Mouse (Mus musculus) bone marrow macrophage, adult 2 months (primary cell): Measurements from ENCODE around the gene Hes5. TPM values are rescaled to one million over a fixed set of nuclear protein-coding genes. Genes with fewer than 3 reads are reported as not detected.

ENCODE experiments used
- H3K27ac ChIP-seq: 2 replicates; pipeline ENCODE4 v1.5.1; 2012; ENCODE audit warnings: low read depth, low read length; ENCODE audit not compliant: insufficient read depth
- H3K4me1 ChIP-seq: 2 replicates; pipeline ENCODE4 v1.6.1; 2012; ENCODE audit warnings: low read length; ENCODE audit not compliant: control insufficient read depth, insufficient read depth
- H3K4me3 ChIP-seq: 2 replicates; pipeline ENCODE4 v1.5.1; 2012; ENCODE audit warnings: mild to moderate bottlenecking, low read length, moderate library complexity; ENCODE audit not compliant: insufficient read depth
- CTCF ChIP-seq: IDR thresholded peaks from 2 replicates; pipeline ENCODE4 v1.5.1; 2012; ENCODE audit warnings: low read depth, mild to moderate bottlenecking, low read length, moderate library complexity
- POLR2A ChIP-seq: IDR thresholded peaks from 2 replicates; pipeline ENCODE4 v1.6.1; 2012; ENCODE audit warnings: mild to moderate bottlenecking, low read depth, low read length, borderline replicate concordance
- polyA plus RNA-seq: library from polyadenylated mRNA; stranded (reverse); fragments of >200 nt; gene quantifications from 2 replicates; pipeline ENCODE4 v1.2.4, GENCODE M21; 2012; ENCODE audit not compliant: missing spikeins, insufficient read depth, insufficient read length

Gene Hes5
- polyA plus RNA-seq, 1 experiment = not detected

DNA sequence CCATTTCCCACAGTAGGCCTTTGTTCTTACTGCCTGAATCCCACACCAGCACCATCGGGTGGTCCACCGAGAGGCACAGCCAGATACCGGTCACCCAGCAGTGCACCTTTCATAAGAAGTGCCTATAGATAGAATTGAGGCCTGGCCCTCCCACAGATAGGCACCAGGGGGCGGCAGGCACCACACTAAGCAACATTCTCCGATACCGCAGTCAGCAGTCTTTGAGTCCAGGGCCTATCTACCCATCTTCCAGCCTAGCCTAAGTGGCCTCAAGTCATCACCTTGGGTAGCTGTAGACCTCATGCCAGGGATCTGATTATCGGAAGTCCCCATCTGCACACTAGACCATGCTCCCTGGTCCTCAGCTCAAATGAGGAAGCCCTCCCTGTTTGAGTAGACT, 20.8 kb downstream of the Hes5 start:
- TF ChIP-seq POLR2A = no peak
- TF ChIP-seq CTCF = peak; percentile 64; the same call in 1 of the 2 replicates
- no peak overlapping the region for H3K4me3 ChIP-seq
- H3K4me1 ChIP-seq = no peaks in the 10 kb centered on the region
- no peak overlapping the region for H3K27ac ChIP-seq

DNA sequence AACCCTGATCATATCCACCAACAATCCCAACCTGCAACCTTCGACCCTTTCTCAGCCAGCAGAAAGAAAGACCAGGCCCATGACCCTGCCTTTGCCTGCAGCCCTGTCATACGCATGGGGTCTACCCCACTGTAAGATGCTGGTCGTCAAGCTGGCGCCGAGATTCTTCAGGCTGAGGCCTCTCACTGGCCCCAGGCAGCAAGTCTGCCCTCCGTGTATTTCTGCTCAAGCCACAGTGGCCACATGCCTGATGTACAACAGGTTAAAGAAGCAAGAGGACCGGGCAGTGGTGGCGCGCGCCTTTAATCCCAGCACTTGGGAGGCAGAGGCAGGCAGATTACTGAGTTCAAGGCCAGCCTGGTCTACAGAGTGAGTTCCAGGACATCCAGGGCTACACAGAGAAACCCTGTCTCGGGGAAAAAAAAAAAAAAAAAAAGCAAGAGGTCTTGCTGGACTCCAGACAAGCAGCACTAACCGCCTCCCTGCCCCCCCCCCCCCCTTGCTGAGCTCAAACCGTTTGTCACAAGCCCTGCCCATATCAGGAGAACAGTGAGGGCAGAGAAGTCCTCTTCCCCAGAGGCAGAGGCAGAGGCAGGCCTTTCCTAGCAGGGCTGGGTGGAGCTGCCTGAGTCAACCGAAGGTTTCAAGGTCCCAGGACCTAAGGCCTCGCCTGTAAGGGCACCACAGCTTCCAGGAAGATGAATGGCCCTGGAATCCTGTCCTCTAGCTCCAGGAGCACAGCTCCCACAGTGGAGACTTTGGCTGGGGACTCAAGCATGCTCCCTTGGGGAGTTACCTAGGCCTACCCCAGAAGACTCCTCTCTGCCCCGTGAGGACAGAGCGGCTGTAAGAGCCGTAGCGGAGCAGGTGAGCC, 21.8 kb downstream of the Hes5 start:
- TF ChIP-seq CTCF (no peak), POLR2A (no peak)
- Histone ChIP-seq H3K4me3 (no peak overlapping the region), H3K4me1 (no peaks in the 10 kb centered on the region), H3K27ac (no peak overlapping the region)

GRCm38 (mm10) chr4:154983767-154984166, 23.0 kb downstream of the Hes5 start:
- Histone ChIP-seq H3K27ac (no peak overlapping the region), H3K4me1 (no peaks in the 10 kb centered on the region), H3K4me3 (no peak overlapping the region)
- TF ChIP-seq CTCF (no peak), POLR2A (no peak)

GRCm38 (mm10) chr4:154985151-154985777, 24.5 kb downstream of the Hes5 start:
- Histone ChIP-seq H3K4me1 (no peaks in the 10 kb centered on the region), H3K4me3 (no peak overlapping the region), H3K27ac (no peak overlapping the region)
- TF ChIP-seq POLR2A = no peak
- TF ChIP-seq CTCF = no peak

DNA sequence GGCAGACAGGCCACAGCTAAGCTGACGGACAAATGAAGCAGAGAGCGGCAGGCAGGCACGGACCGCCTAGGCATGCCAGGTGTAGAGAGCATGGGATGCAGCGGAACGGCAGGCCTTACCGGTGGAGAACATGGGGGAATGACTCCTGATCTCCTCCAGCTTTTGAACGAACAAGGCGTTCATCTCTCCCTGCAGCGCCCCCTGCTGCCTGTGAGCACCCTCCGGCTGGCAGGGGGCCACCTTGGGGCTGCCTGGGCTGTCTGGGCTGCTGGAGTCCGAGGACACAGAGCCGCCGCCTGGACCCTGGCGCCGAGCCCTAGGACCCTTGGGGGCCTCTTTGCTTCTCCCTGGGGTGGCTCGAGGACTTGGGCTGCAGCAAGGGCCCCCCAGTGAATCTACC, 25.4 kb downstream of the Hes5 start:
- H3K27ac ChIP-seq = no peak overlapping the region
- TF ChIP-seq CTCF = peak; percentile 34
- TF ChIP-seq POLR2A = no peak
- no peak overlapping the region for H3K4me3 ChIP-seq
- H3K4me1 ChIP-seq = no peaks in the 10 kb centered on the region

DNA sequence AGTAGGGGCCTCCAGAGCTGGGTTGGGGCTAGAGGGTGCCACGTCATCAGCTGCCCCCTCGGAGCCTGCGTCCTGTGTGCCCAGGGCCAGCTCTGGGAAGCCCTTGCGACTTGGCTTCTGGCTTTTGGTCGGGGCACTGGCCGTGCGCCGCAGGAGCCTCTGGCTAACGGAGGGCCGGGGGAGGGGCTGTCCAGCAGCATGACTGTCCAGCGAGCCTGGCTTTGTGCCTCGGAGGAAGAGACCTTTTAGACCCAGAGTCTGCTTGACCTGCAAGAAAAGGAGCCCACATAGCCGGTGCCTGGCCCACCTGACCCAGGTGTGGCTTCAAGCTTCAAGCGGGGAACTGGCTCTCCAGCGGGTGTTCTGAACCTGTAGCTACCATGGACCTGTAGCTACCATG, 26.0 kb downstream of the Hes5 start:
- H3K27ac ChIP-seq = no peak overlapping the region
- no peaks in the 10 kb centered on the region for H3K4me1 ChIP-seq
- H3K4me3 ChIP-seq = no peak overlapping the region
- TF ChIP-seq POLR2A (no peak), CTCF (no peak)

DNA sequence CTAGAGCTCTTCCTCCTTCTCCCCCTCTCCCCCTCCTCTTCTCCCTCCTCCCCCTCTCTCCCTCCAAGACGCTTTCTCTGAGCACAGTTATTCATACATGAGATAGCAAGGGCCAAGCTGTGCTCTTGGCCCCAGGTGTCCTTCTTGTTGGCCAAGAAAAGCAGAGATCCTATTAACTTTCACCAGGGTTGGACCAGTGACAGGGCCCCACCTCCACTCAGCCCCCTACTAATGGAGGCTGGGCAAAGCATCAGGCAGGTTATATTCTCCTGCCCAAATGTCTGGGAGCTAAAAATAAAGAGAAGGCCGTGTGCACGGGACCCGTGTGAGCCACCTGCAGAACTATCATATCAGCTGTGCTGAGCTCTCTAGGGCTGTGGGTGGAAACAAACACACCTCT, 34.2 kb downstream of the Hes5 start:
- Histone ChIP-seq H3K27ac (no peak overlapping the region), H3K4me1 (peaks cover 4% of the 10 kb centered on the region), H3K4me3 (no peak overlapping the region)
- no peak for TF ChIP-seq POLR2A
- TF ChIP-seq CTCF = no peak

DNA sequence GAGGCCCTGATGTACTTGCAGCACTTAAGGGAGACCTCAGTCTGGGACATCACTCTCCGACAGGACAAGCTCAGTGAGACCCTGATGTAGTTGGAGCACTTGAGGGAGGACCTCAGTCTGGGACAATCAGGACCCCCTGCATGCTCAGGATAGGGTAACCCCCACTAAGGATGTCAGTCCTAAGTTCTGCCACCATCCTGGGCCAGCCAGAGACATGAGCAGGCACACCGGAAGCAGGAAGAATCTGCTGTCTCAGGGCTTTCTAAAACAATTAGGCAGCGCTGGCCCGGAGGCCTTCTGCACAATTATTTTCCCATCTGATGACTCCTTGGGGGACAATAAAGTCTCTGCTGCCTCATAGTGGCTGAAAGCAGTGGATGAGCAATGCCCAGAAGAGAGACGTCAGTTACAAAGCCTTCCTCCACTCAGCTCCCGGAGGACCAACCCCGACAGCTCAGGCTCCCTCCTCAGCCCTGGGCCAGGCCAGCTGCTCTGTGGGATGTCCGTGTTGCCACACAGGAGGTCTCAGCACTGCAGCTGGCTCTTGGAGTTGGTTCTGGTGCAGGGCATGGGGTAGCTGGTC, 35.9 kb downstream of the Hes5 start:
- H3K4me1 ChIP-seq = peaks cover 4% of the 10 kb centered on the region
- TF ChIP-seq CTCF (no peak), POLR2A (no peak)
- H3K4me3 ChIP-seq = no peak overlapping the region

DNA sequence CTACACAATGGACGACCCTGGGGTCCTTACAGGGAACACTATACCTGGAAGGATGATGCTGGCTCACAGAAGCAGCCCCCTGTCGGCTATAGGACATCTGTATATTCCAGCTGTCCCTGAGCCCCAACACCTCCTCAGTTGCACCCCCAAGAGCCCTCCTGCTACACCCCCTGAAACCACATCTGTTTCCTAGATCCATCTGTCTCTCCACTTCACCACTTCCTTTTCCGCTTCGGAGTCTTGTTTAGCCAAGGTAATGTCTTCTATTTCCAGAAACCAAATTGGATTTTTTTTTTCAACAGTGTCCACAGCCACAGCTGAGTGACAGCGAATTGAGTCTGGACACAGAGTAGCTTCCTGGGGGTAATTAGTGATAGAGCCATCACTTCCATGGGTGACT, 38.7 kb downstream of the Hes5 start:
- TF ChIP-seq CTCF (no peak), POLR2A (no peak)
- peaks cover 4% of the 10 kb centered on the region for H3K4me1 ChIP-seq
- no peak overlapping the region for H3K27ac ChIP-seq
- no peak overlapping the region for H3K4me3 ChIP-seq

More for the DNA sequence above, 35.9 kb downstream of the Hes5 start:
- no peak overlapping the region for H3K27ac ChIP-seq

GRCm38 (mm10) chr4:155005278-155005677, 44.6 kb downstream of the Hes5 start:
- Histone ChIP-seq H3K4me3 (no peak overlapping the region), H3K27ac (no peak overlapping the region), H3K4me1 (no peaks in the 10 kb centered on the region)
- no peak for TF ChIP-seq CTCF
- TF ChIP-seq POLR2A = no peak
